Mouse (Mus musculus): ENCODE measurements around the gene Gaa.
"Not testable (repeated sequence)": the region's sequence is repeated elsewhere in the genome, so short reads cannot be mapped to it uniquely, and the experiment has no call there.

The Gaa gene

DNA sequence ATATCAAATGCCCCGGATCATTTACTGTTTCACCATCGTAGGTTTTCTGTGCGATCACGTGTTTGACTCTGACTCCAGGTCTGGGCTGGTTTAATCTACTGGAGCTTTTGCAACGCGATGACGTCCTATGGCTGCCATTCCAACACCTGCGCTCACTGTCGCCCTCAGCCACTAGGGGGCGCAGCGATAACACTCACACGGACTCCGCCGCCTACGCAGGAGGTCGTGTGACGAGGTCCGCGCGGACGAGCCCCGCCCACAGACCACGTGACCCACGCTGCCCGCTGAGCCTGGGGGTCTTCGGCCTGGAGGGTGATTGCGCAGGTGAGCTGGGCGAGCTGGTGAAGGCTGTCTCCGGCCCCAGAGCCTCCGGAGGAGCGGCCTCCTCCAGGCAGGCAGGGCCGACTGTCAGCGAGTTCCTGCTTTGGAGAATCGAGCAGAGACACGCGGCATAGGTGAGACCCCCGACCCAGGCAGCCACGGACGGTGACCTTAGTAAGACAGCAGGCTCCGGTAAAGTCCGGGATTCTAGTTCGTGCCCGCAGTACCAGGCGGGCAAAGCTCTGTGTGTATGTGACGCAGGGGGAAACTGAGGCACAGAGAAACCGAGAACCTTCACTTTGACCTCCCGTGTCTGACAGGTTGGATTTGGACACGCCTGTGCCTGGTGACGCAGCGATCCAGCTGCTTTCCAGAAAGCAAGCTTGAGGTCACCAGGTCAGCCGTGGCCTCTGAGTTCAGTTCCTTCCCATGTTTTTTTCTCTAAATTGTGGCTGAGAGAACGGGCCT, at the start of gene Gaa:
Gene Gaa (plus strand): TSS at position 120 of the 789 bp plus-strand sequence.
- peak; percentile 94 for DNase-seq (ENCODE audit: low read depth, low spot score)

DNA sequence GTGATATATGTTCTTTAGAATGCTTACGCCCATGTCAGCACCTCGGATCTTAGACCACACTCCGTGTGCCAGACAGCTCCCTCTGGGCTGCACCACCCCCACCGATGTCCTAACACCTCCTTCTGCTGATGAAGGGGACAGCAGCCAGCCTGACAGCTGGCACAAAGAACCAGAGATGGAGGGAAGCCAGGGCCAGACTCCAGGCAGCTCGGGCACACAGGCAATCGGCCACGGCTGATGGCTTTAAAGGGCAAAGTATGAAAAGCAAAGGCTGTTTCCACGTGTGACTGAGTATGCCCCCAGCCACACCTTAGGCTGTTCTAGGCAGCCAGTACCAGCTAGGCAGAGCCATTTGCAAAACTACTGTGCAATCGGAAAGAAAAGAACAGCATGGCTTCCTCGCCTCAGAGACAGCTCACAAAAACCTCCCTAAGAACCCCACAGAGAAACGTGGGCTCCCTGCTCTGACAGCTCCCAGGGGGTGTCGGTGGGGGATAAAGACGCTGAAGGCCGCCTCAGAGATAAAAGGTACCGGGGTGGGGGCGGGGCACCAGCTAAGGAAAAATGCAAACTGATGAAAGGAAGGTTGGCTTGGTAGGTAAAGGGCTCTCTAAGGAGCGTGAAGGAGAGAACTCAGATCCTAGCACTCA, 47.7 kb upstream of the Gaa start:
- DNase-seq (ENCODE audit: low read depth, low spot score), result no peak

DNA sequence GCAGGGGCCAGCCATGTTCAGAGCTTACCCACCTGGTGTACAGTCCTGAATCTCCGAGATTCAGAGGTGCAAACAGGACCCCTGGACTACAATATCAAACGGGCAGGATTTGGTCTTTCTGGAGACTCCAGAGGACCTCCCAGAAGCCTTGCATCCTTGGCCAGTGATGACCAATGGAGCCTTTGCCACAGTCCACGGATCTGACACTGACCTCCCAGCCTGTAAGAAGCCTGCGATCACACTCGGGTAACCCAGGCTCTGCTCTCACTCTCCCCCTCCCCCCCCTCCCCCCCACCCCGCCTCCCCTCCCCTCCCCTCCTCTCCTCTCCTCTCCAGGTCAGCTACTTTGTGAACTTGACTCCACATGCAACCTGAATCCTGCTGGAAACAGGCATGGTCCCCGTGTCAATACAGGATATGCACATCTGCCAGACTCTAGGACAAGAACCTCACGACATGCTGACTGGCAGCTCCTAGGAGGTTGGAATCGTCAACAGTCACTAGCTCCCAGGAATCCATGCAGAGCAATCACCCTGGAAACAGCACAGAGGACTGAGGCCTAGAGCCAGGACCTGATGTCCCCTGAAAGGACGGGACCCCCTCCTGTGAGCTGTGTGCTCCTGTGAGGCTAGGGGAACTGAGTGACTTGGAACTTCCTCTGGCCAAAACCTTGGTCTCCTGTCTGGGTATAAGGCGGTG, 45.7 kb upstream of the Gaa start:
- no peak for DNase-seq (ENCODE audit: low read depth, low spot score)

DNA sequence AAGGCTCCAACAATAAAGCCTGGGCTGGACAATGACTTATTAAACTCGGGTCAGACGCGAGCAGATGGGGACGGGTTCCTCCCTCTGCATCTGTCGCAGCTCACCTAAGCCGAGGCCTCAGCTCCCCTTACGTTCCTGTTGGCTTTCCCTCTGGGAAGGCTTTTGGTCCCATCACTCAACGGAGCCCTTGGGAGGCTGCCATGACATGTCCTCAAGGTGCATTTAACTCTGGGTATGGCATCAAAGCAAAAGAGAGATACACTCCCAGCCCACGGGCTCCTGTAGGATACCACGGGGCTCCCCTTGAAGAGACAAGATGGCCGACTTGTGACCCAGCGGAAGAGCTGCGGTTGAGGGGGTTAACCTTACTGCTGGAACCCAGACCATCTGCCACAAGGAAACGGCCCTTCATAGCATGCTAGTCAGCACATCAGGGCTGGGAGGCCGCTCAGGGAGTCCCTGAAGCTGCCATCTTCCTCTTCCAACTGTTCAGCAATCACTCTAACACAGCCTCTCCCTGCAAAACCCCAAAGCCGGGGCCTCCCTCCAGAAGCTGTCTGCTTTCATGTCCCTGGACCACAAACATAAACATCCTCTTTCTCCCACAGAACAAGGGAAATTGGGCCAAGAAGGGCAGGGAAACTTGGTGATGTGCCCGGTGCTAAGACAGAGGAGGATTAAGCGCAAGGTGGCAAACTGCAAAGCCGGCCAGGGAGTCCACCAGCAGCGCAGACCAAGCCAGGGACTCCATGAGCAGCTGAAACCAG, 44.4 kb upstream of the Gaa start:
- DNase-seq (ENCODE audit: low read depth, low spot score), result no peak

DNA sequence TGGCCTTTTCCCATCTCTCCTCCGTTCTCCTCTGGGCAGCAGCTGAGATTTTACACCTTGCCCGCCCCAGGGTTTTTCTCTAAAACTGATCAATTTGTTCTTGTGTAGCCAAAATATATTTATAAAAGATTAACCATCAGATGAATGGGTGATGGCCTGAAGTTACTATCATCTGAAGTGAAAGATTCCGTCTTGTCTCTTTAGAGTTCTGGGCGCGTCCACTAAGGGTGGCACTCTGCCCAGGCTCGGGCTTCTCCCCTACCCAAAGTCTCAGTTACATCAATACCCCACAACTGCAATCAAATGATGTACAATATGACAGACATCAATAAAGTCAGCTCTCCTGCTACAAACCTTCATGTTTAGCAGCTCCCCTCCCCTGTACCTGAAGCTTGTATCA, 42.8 kb upstream of the Gaa start:
- no peak for DNase-seq (ENCODE audit: low read depth, low spot score)

DNA sequence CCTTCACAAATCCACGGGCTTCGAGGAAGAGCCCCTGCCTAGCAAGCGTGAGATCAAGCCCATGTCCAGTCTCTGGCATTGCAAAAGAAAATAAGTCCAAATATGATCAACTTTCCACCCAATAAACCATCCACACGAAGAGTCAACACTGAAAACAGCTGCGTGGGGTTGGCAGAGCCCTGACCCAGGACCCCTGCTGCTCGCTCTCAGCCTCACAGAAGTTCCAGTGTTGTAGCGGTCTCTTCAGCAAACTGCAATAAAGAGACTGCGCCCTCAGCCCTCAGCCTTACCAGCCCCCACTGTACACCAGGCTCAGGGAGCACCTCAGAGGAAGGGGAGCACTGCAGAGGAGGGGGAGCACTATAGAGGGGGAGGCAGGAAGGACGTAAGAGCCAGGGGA, 42.1 kb upstream of the Gaa start:
- DNase-seq (ENCODE audit: low read depth, low spot score), result no peak

GRCm38 (mm10) chr11:119227591-119227990, 40.1 kb upstream of the Gaa start:
- no peak for DNase-seq (ENCODE audit: low read depth, low spot score)

GRCm38 (mm10) chr11:119228091-119228781, 39.5 kb upstream of the Gaa start, which contains the start of the genes Tbc1d16 and Ccdc40:
Gene Tbc1d16 (minus strand): TSS chr11:119228499.
Gene Ccdc40 (plus strand): TSS chr11:119228572.
- no peak for DNase-seq (ENCODE audit: low read depth, low spot score)

GRCm38 (mm10) chr11:119228846-119229626, 38.7 kb upstream of the Gaa start:
- DNase-seq (ENCODE audit: low read depth, low spot score), result no peak

DNA sequence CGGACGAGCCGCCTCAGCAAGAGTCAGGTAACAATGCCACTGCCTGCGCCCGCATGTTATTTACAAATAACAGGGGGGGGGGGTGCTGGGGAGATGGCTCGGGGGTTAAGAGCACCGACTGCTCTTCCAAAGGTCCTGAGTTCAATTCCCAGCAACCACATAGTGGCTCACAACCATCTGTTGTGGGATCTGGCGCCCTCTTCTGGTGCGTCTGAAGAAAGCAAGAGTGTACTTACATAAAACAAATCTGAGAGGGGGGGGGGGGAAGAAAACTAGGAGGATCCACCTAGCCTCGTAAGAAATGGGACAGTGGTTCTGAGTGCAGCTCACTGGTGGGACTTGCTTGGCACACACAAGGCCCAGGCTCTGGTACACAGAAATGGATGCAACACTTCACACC, 32.9 kb upstream of the Gaa start:
- DNase-seq (ENCODE audit: low read depth, low spot score), result no peak

DNA sequence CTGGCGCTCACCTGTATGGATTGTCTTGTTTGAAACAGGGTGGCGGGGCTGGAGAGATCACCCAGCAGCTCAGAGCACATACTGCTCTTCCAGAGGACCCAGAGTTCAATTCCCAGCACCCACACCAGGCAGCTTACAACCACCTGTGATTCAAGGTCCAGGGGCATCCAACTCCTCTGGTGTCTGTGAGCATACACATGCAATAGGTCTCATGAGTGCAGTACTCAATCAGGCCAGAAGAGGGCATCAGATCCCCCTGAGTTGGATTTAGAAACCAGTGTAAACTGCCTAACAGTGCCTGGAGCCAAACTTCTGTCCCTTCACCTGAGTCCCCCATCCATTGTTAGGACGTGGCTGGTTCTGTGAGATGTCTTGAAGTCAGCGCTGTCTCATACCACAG, 32.1 kb upstream of the Gaa start:
- DNase-seq (ENCODE audit: low read depth, low spot score), result no peak

DNA sequence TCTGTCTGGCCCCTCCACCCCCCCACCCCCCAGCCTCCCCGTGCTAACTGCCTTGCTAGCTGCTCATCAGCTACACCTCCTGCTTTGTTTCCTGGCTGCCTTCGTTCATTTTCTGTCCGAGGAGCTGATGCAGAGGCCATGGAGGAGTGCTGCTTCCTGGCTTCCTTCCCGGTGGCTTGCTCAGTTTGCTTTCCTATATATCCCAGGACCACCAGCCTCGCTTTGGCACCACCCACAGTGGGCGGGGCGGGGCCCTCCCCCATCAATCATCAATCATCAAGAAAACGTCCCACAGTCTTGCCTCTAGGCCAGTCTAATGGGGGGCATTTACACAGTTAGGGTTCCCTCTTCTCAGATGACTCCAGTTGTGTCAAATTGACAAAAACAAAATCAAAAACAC, 31.3 kb upstream of the Gaa start:
- no peak for DNase-seq (ENCODE audit: low read depth, low spot score)

DNA sequence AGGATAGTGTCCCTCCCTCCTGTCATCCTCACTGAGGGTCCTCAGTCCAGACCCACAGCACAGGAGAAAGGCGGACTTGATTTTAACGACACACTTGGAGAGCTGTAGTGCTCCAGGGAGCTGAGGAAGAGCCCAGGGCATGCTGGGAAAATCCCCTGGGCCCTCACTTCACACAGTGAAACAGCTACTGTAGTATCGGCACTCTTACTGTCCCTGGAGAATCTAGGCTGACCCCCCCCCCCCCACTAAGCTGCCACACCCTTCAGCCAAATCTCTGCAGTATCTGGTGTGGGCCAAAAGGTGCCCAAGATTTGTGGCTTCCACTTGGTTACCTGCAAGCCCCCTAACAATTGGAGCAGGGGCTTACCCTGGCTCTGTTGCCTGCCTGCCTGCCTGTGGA, 30.7 kb upstream of the Gaa start:
- no peak for DNase-seq (ENCODE audit: low read depth, low spot score)

DNA sequence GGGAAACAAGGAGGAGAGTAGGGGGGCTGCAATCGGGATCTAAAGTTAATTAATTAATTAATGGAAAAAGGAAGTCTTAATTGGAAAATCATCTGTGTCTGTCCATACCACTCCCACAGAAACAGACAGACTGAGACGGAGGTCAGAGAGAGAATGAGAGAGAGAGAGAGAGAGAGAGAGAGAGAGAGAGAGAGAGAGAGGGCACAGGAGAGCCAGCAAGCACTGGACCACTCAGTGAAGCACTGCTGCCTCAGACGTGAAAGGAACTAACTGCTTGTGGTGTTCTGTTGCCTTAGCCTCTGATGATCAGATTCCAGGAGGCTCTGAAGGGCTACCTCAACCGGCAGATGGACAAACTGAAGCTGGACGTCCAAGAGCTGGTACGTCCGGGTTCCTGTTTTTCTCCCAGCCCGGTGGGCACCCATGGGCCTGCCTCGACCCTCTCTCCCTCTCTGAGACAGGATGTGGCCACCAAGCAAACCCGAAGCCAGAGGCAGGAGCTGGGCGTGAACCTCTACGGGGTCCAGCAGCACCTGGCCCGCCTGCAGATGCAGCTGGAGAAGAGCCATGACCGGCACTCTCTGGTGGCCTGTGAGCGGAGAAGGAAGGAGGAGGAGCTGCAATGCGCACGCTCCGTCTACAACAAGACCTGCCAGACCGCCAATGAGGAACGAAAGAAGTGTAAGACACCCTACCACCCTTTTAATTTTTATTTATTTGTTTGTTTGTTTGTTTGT, 30.0 kb upstream of the Gaa start:
- DNase-seq (ENCODE audit: low read depth, low spot score), result no peak

- DNase-seq (ENCODE audit: low read depth, low spot score), result no peak
These were observed 29.4 kb upstream of the Gaa start for GRCm38 (mm10) chr11:119238305-119238721.

- no peak for DNase-seq (ENCODE audit: low read depth, low spot score)
These were observed 28.2 kb upstream of the Gaa start for GRCm38 (mm10) chr11:119239480-119239879.

DNA sequence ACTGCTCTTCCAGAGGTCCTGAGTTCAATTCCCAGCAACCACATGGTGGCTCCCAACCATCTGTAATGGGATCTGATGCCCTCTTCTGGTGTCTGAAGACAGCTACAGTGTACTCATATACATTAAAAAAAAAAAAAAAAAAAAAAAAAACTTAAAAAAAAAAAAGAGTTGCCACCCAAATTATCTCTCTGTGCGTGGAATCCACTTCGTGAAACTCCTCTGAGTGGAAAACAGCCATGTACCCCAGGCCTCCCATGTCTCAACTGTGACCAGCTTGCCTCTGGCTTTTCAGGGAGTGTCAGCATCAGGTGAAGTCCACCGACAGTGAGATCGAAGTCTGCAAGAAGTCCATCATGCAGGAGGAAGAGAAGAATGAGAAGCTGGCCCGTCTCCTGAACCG, 22.1 kb upstream of the Gaa start:
- not testable (repeated sequence) for DNase-seq (ENCODE audit: low read depth, low spot score)

DNA sequence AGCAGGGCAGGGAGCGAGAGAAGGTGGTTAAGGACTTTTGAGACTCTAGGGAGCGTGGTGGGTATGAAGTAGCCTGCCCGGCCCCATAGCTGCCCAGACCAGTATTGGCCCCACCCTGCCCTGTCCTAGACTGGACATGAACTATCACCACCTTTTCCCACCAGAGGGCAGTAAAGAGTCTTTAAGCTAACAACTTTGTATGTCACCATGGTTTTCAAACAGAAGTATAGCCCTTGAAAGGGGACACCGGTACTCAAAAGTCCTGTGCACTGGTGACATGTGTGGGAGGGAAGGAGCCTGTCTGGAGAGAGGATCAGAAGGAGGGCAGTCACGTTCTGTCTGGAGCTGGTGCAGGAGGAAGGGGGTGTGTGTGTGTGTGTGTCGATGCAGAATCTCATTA, 18.7 kb upstream of the Gaa start:
- DNase-seq (ENCODE audit: low read depth, low spot score), result peak; percentile 74

GRCm38 (mm10) chr11:119250998-119251397, 16.7 kb upstream of the Gaa start:
- no peak for DNase-seq (ENCODE audit: low read depth, low spot score)
